10 mouse cellular contexts compared by ENCODE assay signal in genomic region chr16:25483831-25484254, GRCm38 (mm10).
DNase-seq lines count a peak whose midpoint lies in the region; ATAC-seq and TF ChIP-seq lines count a peak whose summit lies in the region.
"Had no signal": no experiment of that assay in that cellular context is flagged by ENCODE, and none has a peak within 500 bp of the region (broad histone marks: within the 10 kb centered on the region; RNA-seq: fewer than 3 reads in every experiment).

No protein-coding gene starts in this region.

- no peak overlapping the region for H3K4me3 ChIP-seq in forebrain, embryonic 14.5 days (ENCODE audit: low read depth, low read length)
- no peak overlapping the region for H3K4me3 ChIP-seq in forebrain, embryonic 11.5 days (ENCODE audit: low read depth, low read length)
- H3K4me3 ChIP-seq in kidney, postnatal 0 days (replicated peaks; ENCODE audit: low read depth, low read length), result no peak overlapping the region
- H3K4me3 ChIP-seq in stomach, embryonic 16.5 days (replicated peaks; ENCODE audit: low read length), result no peak overlapping the region
- no peak overlapping the region for H3K4me3 ChIP-seq in cerebellum, adult 2 months (replicated peaks; ENCODE audit: insufficient read depth, low read depth, low read length)
- H3K4me3 ChIP-seq: myocyte had no signal

- no peaks in the 10 kb centered on the region for H3K4me1 ChIP-seq in forebrain, embryonic 14.5 days (ENCODE audit: control insufficient read depth, insufficient read depth, low read length)
- H3K4me1 ChIP-seq in forebrain, embryonic 11.5 days (replicated peaks; ENCODE audit: control insufficient read depth, insufficient read depth, low read length), result no peaks in the 10 kb centered on the region
- H3K4me1 ChIP-seq in kidney, postnatal 0 days (replicated peaks; ENCODE audit: insufficient read depth, low read length), result no peaks in the 10 kb centered on the region
- H3K4me1 ChIP-seq in stomach, embryonic 16.5 days (ENCODE audit: control insufficient read depth, insufficient read depth, low read length), result peaks cover 6% of the 10 kb centered on the region; the same call in 1 of the 2 replicates
- no peaks in the 10 kb centered on the region for H3K4me1 ChIP-seq in cerebellum, adult 2 months (ENCODE audit: control insufficient read depth, insufficient read depth, low read length)

- H3K27ac ChIP-seq in forebrain, embryonic 14.5 days (ENCODE audit: low read depth, low read length), result no peak overlapping the region
- H3K27ac ChIP-seq in forebrain, embryonic 11.5 days (ENCODE audit: low read depth, low read length), result no peak overlapping the region
- H3K27ac ChIP-seq in kidney, postnatal 0 days, result no peak overlapping the region
- peak overlapping the region; percentile 64 for H3K27ac ChIP-seq in stomach, embryonic 16.5 days (ENCODE audit: low read length)
- H3K27ac ChIP-seq in cerebellum, adult 2 months (ENCODE audit: insufficient read depth, low read length), result no peak overlapping the region

- 44% methylated on average over 5 of the region's 5 CpGs for WGBS in forebrain, embryonic 14.5 days
- 86% methylated on average over 5 of the region's 5 CpGs for WGBS in forebrain, embryonic 11.5 days
- 63% methylated on average over 5 of the region's 5 CpGs for WGBS in kidney, postnatal 0 days
- 42% methylated on average over 5 of the region's 5 CpGs for WGBS in stomach, embryonic 16.5 days
- whole genome bisulfite sequencing in cerebellum, adult 2 months, result 8% methylated on average over 5 of the region's 5 CpGs

- H3K36me3 ChIP-seq in forebrain, embryonic 14.5 days (ENCODE audit: control insufficient read depth, insufficient read depth, low read length), result no peaks in the 10 kb centered on the region
- H3K36me3 ChIP-seq in forebrain, embryonic 11.5 days (ENCODE audit: control insufficient read depth, insufficient read depth, low read length), result no peaks in the 10 kb centered on the region
- no peaks in the 10 kb centered on the region for H3K36me3 ChIP-seq in kidney, postnatal 0 days (ENCODE audit: insufficient read depth, low read length)
- no peaks in the 10 kb centered on the region for H3K36me3 ChIP-seq in stomach, embryonic 16.5 days (ENCODE audit: control insufficient read depth, insufficient read depth, low read length)

- TF ChIP-seq POLR2A in cerebellum, adult 2 months (IDR thresholded peaks at IDR 0.05; ENCODE audit: borderline replicate concordance, insufficient read depth, low read length), result no peak

- TF ChIP-seq CTCF in kidney, postnatal 0 days (IDR thresholded peaks at IDR 0.05; ENCODE audit: low read depth), result no peak
- no peak for TF ChIP-seq CTCF in cerebellum, adult 2 months (IDR thresholded peaks at IDR 0.05; ENCODE audit: borderline replicate concordance, insufficient read depth, low read depth, low read length)

- peak; percentile 68 for DNase-seq in forebrain, embryonic 14.5 days (ENCODE audit: low spot score)
- no peak for DNase-seq in forebrain, embryonic 11.5 days (ENCODE audit: low spot score)
- peak; percentile 6 for DNase-seq in ovary, adult 18-20 months (ENCODE audit: low spot score)
- no peak for DNase-seq in ovary, postnatal 10 days (ENCODE audit: low spot score)
- peak; percentile 13 for DNase-seq in kidney, postnatal 0 days (ENCODE audit: low spot score)
- no peak for DNase-seq in layer of hippocampus, postnatal 25 days (ENCODE audit: extremely low spot score in 1 of 2, low spot score in 1 of 2)
- DNase-seq in cerebellum, adult 2 months, result no peak
- DNase-seq: gastrocnemius, postnatal 36 days had no signal

- ATAC-seq in forebrain, embryonic 14.5 days, result peak; percentile 77
- ATAC-seq in forebrain, embryonic 11.5 days (replicated peaks; ENCODE audit: low FRiP score), result no peak
- ATAC-seq in kidney, postnatal 0 days (replicated peaks; ENCODE audit: low FRiP score, low read depth), result no peak
- peak; percentile 88 for ATAC-seq in stomach, embryonic 16.5 days (ENCODE audit: insufficient read depth, low FRiP score)

- no peak overlapping the region for H3K4me2 ChIP-seq in forebrain, embryonic 14.5 days (ENCODE audit: low read length)
- no peak overlapping the region for H3K4me2 ChIP-seq in forebrain, embryonic 11.5 days (ENCODE audit: low read depth, low read length, severe bottlenecking)
- H3K4me2 ChIP-seq in kidney, postnatal 0 days (ENCODE audit: low read length), result no peak overlapping the region
- H3K4me2 ChIP-seq in stomach, embryonic 16.5 days (ENCODE audit: low read depth, low read length), result no peak overlapping the region

- no peaks in the 10 kb centered on the region for H3K27me3 ChIP-seq in forebrain, embryonic 14.5 days (replicated peaks; ENCODE audit: control insufficient read depth, insufficient read depth, low read length)
- no peaks in the 10 kb centered on the region for H3K27me3 ChIP-seq in forebrain, embryonic 11.5 days (ENCODE audit: control insufficient read depth, insufficient read depth, low read length)
- H3K27me3 ChIP-seq in kidney, postnatal 0 days (ENCODE audit: insufficient read depth, low read length), result no peaks in the 10 kb centered on the region
- no peaks in the 10 kb centered on the region for H3K27me3 ChIP-seq in stomach, embryonic 16.5 days (ENCODE audit: control insufficient read depth, insufficient read depth, low read length)
- H3K27me3 ChIP-seq in cerebellum, adult 2 months (ENCODE audit: control insufficient read depth, insufficient read depth, low read length), result no peaks in the 10 kb centered on the region

- H3K9ac ChIP-seq in forebrain, embryonic 14.5 days (ENCODE audit: low read length), result no peak overlapping the region
- H3K9ac ChIP-seq in forebrain, embryonic 11.5 days (ENCODE audit: low read length), result no peak overlapping the region
- no peak overlapping the region for H3K9ac ChIP-seq in kidney, postnatal 0 days (ENCODE audit: low read depth, low read length)
- H3K9ac ChIP-seq in stomach, embryonic 16.5 days (ENCODE audit: low read length), result no peak overlapping the region

- H3K9me3 ChIP-seq in forebrain, embryonic 14.5 days (replicated peaks; ENCODE audit: control insufficient read depth, low read length), result no peaks in the 10 kb centered on the region
- no peaks in the 10 kb centered on the region for H3K9me3 ChIP-seq in forebrain, embryonic 11.5 days (ENCODE audit: control insufficient read depth, low read length)
- no peaks in the 10 kb centered on the region for H3K9me3 ChIP-seq in kidney, postnatal 0 days (replicated peaks; ENCODE audit: low read length)
- no peaks in the 10 kb centered on the region for H3K9me3 ChIP-seq in stomach, embryonic 16.5 days (replicated peaks; ENCODE audit: control insufficient read depth, low read length)

Comparison
In these comparisons a context has a peak if more than half of its experiments do, and no peak if none do; other contexts are left out.
1. ATAC-seq: peak in forebrain, embryonic 14.5 days (single experiment) and stomach, embryonic 16.5 days (single experiment); none in forebrain, embryonic 11.5 days (single experiment) and kidney, postnatal 0 days (single experiment).
2. DNase-seq: peak in forebrain, embryonic 14.5 days (single experiment), ovary, adult 18-20 months (single experiment) and kidney, postnatal 0 days (single experiment); none in forebrain, embryonic 11.5 days (single experiment), ovary, postnatal 10 days (single experiment), layer of hippocampus, postnatal 25 days (0 of 2) and cerebellum, adult 2 months (0 of 2).